Mouse (Mus musculus) activated CD4-positive, CD25-positive, alpha-beta regulatory T cell (primary cell): ENCODE results near the gene Olfr1180. TPM values are rescaled to one million over a fixed set of nuclear protein-coding genes. Genes with fewer than 3 reads are reported as not detected.

Experiments
- polyA plus RNA-seq, 2 experiments: library from polyadenylated mRNA; unstranded; fragments of 100-300 nt; shearing (Covaris generic); gene quantifications; one replicate each; pipeline ENCODE4 v1.2.1; 2017

Gene Olfr1180
- not detected for polyA plus RNA-seq

GRCm38 (mm10) chr2:88419051-88419450 lies at the start of gene Olfr1180:
Olfr1180 (minus strand) TSS chr2:88419151.

GRCm38 (mm10) chr2:88454567-88454966 lies 35.6 kb upstream of the Olfr1180 start, which contains the start of gene Olfr1183:
Olfr1183 (plus strand) TSS chr2:88454867.

GRCm38 (mm10) chr2:88449031-88449430 lies 30.1 kb upstream of the Olfr1180 start, which contains the start of gene Gm13757:
Gm13757 (minus strand) TSS chr2:88449131.

GRCm38 (mm10) chr2:88426071-88426470 lies 7.1 kb upstream of the Olfr1180 start, which contains the start of gene Olfr1181:
Olfr1181 (minus strand) TSS chr2:88426171.

GRCm38 (mm10) chr2:88406353-88406752 lies 12.6 kb downstream of the Olfr1180 start, which contains the start of gene Olfr1179:
Olfr1179 (minus strand) TSS chr2:88406453.

GRCm38 (mm10) chr2:88386762-88387161 lies 32.2 kb downstream of the Olfr1180 start, which contains the start of gene Olfr1178:
Olfr1178 (plus strand) TSS chr2:88387062.

Other genes starting within 250 kb of the Olfr1180 start
- gene Olfr1168, start 237.3 kb downstream of the Olfr1180 start, polyA plus RNA-seq, result not detected
- not detected for gene Olfr1170, start 190.8 kb downstream of the Olfr1180 start, polyA plus RNA-seq
- gene Olfr1173, start 139.3 kb downstream of the Olfr1180 start, polyA plus RNA-seq, result under 1 TPM in 1 of 2 experiments, not detected in 1; 0.31 TPM
- gene Olfr1174-ps, start 104.0 kb downstream of the Olfr1180 start, polyA plus RNA-seq, result under 1 TPM in 1 of 2 experiments, not detected in 1; 0.69 TPM
- under 1 TPM in 1 of 2 experiments, not detected in 1; 0.04 TPM for gene Olfr1175-ps, start 91.9 kb downstream of the Olfr1180 start, polyA plus RNA-seq
- under 1 TPM in 1 of 2 experiments, not detected in 1; 0.06 TPM for gene Olfr1176, start 82.4 kb downstream of the Olfr1180 start, polyA plus RNA-seq
- not detected for gene Olfr1177-ps, start 72.7 kb downstream of the Olfr1180 start, polyA plus RNA-seq
- under 1 TPM in 1 of 2 experiments, not detected in 1; 0.02 TPM for gene Olfr1178, start 32.1 kb downstream of the Olfr1180 start, polyA plus RNA-seq
- not detected for gene Olfr1179, start 12.7 kb downstream of the Olfr1180 start, polyA plus RNA-seq
- gene Olfr1181, start 7.0 kb upstream of the Olfr1180 start, polyA plus RNA-seq, result under 1 TPM in 1 of 2 experiments, not detected in 1; 0.09 TPM
- not detected for gene Gm13757, start 30.0 kb upstream of the Olfr1180 start, polyA plus RNA-seq
- gene Olfr1183, start 35.7 kb upstream of the Olfr1180 start, polyA plus RNA-seq, result not detected
- not detected for gene Olfr1184, start 64.4 kb upstream of the Olfr1180 start, polyA plus RNA-seq
- gene Olfr1185-ps1, start 74.2 kb upstream of the Olfr1180 start, polyA plus RNA-seq, result under 1 TPM in 1 of 2 experiments, not detected in 1; 0.10 TPM
- gene Olfr1186, start 99.4 kb upstream of the Olfr1180 start, polyA plus RNA-seq, result not detected
- under 1 TPM; 0.30 to 0.65 TPM for gene Olfr1188, start 137.8 kb upstream of the Olfr1180 start, polyA plus RNA-seq
- gene Olfr1189, start 167.3 kb upstream of the Olfr1180 start, polyA plus RNA-seq, result not detected
- under 1 TPM in 1 of 2 experiments, not detected in 1; 0.19 TPM for gene Olfr1191-ps1, start 221.4 kb upstream of the Olfr1180 start, polyA plus RNA-seq
- gene Olfr1192-ps1, start 229.4 kb upstream of the Olfr1180 start, polyA plus RNA-seq, result under 1 TPM in 1 of 2 experiments, not detected in 1; 0.04 TPM